ENCODE assay signal across 22 mouse cellular contexts in genomic region chrX:137167658-137168057, GRCm38 (mm10). TPM values are rescaled to one million over a fixed set of nuclear protein-coding genes. Genes with fewer than 3 reads are reported as not detected.
"Had no signal": no experiment of that assay in that cellular context is flagged by ENCODE, and none has a peak within 500 bp of the region (broad histone marks: within the 10 kb centered on the region; RNA-seq: fewer than 3 reads in every experiment).

No protein-coding gene starts in this region.

- H3K4me3 ChIP-seq: midbrain, embryonic 10.5 days; midbrain, embryonic 12.5 days; neural tube, embryonic 12.5 days; stomach, embryonic 15.5 days had no signal

- H3K27me3 ChIP-seq: midbrain, embryonic 12.5 days; neural tube, embryonic 12.5 days; stomach, embryonic 15.5 days had no signal

- DNase-seq: lung, adult 18-20 months; lung, embryonic 14.5 days; lung, postnatal 10 days; lung, postnatal 4 days; midbrain, embryonic 14.5 days; right cerebral cortex, postnatal 14 days; thymus, adult 2 months; thymus, postnatal 25 days; thymus, postnatal 4 days had no signal

- H3K36me3 ChIP-seq: midbrain, embryonic 10.5 days; midbrain, embryonic 12.5 days; neural tube, embryonic 12.5 days; stomach, embryonic 15.5 days had no signal

- H3K27ac ChIP-seq: midbrain, embryonic 10.5 days; midbrain, embryonic 12.5 days; neural tube, embryonic 12.5 days; stomach, embryonic 15.5 days; stomach, postnatal 0 days had no signal

RNA-seq across cellular contexts. Expression of gene Esx1, which starts 45.8 kb away (rescaled TPM):
- total RNA-seq: megakaryocyte, adult 5-6 weeks; megakaryocyte-erythroid progenitor cell, adult 5-6 weeks; neutrophil, adult 5-6 weeks had no signal
- polyA plus RNA-seq: lung, embryonic 14.5 days; lung, embryonic 16.5 days; midbrain, embryonic 10.5 days; midbrain, embryonic 12.5 days; midbrain, embryonic 14.5 days; midbrain, embryonic 16.5 days; neural tube, embryonic 12.5 days; neural tube, embryonic 14.5 days; spleen, adult 2 months; stomach, embryonic 15.5 days; stomach, postnatal 0 days; thymus, adult 2 months; urinary bladder, adult 2 months had no signal
